Mouse (Mus musculus) kidney, embryonic 15.5 days (tissue): ENCODE data around the gene Hoxd10. TPM values are rescaled to one million over a fixed set of nuclear protein-coding genes. Genes with fewer than 3 reads are reported as not detected.

Experiments
- ATAC-seq: fragments of 200-750 bp; cut with Nextera tagmentation; replicated peaks from 2 replicates; pipeline ENCODE4 v1.8.0; 2017; ENCODE audit warnings: moderate TSS enrichment; ENCODE audit not compliant: low FRiP score
- H3K27ac ChIP-seq: fragments of 300-500 bp; sonication (generic); 2 replicates; pipeline ENCODE4 v1.5.1; 2015; ENCODE audit warnings: mild to moderate bottlenecking, inconsistent platforms
- H3K27me3 ChIP-seq: fragments of 300-500 bp; sonication (generic); 2 replicates; pipeline ENCODE4 v1.6.1; 2015; ENCODE audit warnings: inconsistent platforms
- H3K36me3 ChIP-seq: fragments of 300-500 bp; sonication (generic); 2 replicates; pipeline ENCODE4 v1.6.1; 2015; ENCODE audit warnings: inconsistent platforms
- H3K4me1 ChIP-seq: fragments of 300-500 bp; sonication (generic); 2 replicates; pipeline ENCODE4 v1.6.1; 2015; ENCODE audit warnings: inconsistent platforms
- H3K4me2 ChIP-seq: fragments of 300-500 bp; sonication (generic); 2 replicates; pipeline ENCODE4 v1.6.1; 2015; ENCODE audit warnings: moderate library complexity, mild to moderate bottlenecking, inconsistent platforms
- H3K4me3 ChIP-seq: fragments of 300-500 bp; sonication (generic); replicated peaks from 2 replicates; pipeline ENCODE4 v1.5.1; 2015; ENCODE audit warnings: mild to moderate bottlenecking, inconsistent platforms
- H3K9ac ChIP-seq: fragments of 300-500 bp; sonication (generic); 2 replicates; pipeline ENCODE4 v1.6.1; 2015; ENCODE audit warnings: mild to moderate bottlenecking, inconsistent platforms
- H3K9me3 ChIP-seq: fragments of 300-500 bp; sonication (generic); replicated peaks from 2 replicates; pipeline ENCODE4 v1.6.1; 2016; ENCODE audit warnings: inconsistent platforms
- WGBS: fragments of 180-500 bp; shearing (Covaris S2); methylation state at CpG from one replicate; pipeline ENCODE4 v1.1.7; 2015; ENCODE audit warnings: mixed read lengths; 5-methylcytosine and 5-hydroxymethylcytosine counted together
- polyA plus RNA-seq: library from polyadenylated mRNA; unstranded; fragments of >200 nt; fragmentation: Nextera tagmentation; extraction: Ambion mirVana; gene quantifications from 2 replicates; pipeline ENCODE4 v1.2.1, GENCODE M21; 2015

Hoxd10 gene
- polyA plus RNA-seq, 1 experiment from 2014 or later = 33.6 TPM

DNA sequence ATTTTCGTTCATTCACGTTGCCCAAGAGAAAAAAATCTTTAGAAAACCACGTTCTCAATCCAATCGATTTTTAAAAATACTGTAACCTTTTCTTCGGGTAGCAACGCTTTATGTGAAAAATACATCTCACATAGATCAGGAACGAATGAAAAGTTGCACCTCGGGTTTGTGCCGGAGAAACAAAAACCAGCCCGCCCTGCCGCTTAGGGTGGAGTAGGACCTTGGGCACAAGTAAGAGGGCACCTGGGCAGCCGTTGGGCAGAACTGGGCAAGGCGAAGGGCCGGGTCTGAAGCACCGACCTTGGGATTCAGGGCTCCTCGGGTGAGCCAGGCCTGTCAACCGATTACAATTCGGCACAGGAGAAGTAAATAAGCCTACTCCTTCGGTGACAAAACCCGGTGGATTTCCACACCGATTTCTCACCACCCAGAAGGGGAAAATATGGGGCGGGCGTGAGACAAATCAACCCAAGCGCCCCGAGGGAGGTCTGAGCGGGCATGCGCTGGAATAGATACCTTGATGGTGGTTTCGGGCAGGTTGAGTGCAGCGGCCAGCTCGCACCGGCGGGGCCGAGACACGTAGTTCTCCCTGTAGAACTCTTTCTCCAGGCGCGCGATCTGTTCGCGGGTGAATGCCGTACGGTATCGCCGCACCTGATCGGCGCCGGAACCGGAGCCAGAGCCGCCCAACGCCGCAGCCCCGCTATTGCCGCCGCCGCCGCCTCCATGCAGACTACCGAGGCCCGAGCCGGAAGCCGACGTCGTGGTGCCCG lies 34.3 kb upstream of the Hoxd10 start:
- no peak overlapping the region for H3K9ac ChIP-seq

GRCm38 (mm10) chr2:74658024-74658666 lies 33.6 kb upstream of the Hoxd10 start:
- H3K27me3 ChIP-seq = peaks cover 95% of the 10 kb centered on the region
- ATAC-seq = no peak
- no peak overlapping the region for H3K27ac ChIP-seq
- no peaks in the 10 kb centered on the region for H3K9me3 ChIP-seq
- WGBS = under 1% methylated on average over 15 of the region's 15 CpGs
- no peak overlapping the region for H3K9ac ChIP-seq
- H3K4me3 ChIP-seq = peak overlapping the region; percentile 20; the same call in 1 of the 2 replicates
- H3K4me2 ChIP-seq = peak overlapping the region; percentile 45
- no peaks in the 10 kb centered on the region for H3K36me3 ChIP-seq
- H3K4me1 ChIP-seq = peaks cover 36% of the 10 kb centered on the region

More for the DNA sequence above, 34.3 kb upstream of the Hoxd10 start:
- ATAC-seq = no peak
- 3% methylated on average over 62 of the region's 62 CpGs for WGBS
- H3K27me3 ChIP-seq = peaks cover 90% of the 10 kb centered on the region
- H3K4me1 ChIP-seq = peaks cover 36% of the 10 kb centered on the region
- H3K27ac ChIP-seq = no peak overlapping the region
- H3K9me3 ChIP-seq = no peaks in the 10 kb centered on the region
- no peaks in the 10 kb centered on the region for H3K36me3 ChIP-seq
- H3K4me2 ChIP-seq = peak overlapping the region; percentile 45
- peak overlapping the region; percentile 20; the same call in 1 of the 2 replicates for H3K4me3 ChIP-seq

DNA sequence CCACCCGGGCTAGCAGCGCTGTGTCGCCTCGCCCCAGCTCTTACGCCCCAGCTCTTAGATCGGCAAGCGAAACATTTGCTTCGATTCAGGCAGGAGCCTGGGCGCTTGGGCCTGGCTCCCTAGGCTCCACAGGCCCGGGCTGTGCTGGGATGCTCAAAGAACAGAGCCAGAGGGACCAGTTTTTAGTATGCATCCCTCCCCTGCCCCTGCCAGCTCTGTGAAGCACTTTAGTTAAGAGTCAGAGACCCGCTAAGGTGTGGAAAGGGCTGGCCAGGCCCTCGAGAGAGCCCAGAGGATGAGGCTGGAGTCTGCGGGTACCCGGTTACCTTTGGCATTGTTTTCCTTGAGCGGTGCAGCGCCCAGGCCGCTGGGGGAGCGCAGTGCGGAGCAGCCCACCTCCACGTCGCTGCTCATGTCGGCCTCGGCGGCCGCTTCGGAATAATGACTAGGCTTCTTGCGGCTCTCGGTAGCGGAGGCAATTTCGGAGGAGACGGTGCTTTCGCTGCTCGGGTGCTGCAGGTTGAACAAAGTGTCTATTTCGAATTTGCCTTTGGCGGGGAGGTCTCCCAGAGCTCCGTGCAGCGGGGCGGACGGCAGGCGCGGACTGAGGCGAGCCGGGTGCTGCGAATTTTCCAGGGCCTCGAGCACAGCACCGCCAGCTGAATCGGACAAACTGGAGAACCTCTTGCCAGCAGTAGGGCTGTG lies 32.9 kb upstream of the Hoxd10 start:
- Histone ChIP-seq H3K27ac (no peak overlapping the region), H3K9ac (no peak overlapping the region), H3K9me3 (no peaks in the 10 kb centered on the region), H3K4me1 (peaks cover 40% of the 10 kb centered on the region), H3K36me3 (no peaks in the 10 kb centered on the region), H3K27me3 (peaks cover 99% of the 10 kb centered on the region), H3K4me2 (0 out of 2 replicates have a peak overlapping the region, but pooled peaks have one; percentile 12), H3K4me3 (no peak overlapping the region)
- under 1% methylated on average over 47 of the region's 47 CpGs for WGBS
- no peak for ATAC-seq

DNA sequence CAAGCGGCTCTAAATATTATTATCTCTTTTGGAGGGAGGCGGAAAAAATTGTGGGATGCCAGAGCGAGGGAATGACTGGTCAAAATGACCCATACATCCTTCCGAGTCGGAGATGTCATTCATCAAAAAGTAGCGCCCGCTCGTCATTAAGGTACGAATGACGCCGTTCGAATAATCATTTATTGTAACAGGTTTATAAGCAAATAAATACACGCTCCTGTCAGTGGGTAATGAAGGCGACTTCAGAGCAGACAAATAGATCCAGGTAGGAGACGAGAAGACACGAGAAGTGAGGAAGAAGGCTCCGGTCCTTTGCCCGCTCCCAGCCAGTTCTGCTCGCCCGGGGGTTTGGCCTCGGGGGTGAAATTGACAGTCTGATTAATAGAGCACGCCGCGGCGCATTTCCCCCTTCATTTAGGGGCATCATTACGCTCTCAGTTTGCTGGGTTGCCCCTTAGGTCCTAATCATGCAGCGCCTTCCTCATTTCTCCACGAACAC lies 32.2 kb upstream of the Hoxd10 start, which contains the start of gene Evx2:
TSS of gene Evx2 (minus strand) at position 51 of the 499 bp plus-strand sequence.
- Histone ChIP-seq H3K4me1 (peaks cover 40% of the 10 kb centered on the region), H3K4me3 (no peak within 1 kb of the TSS), H3K9ac (no peak within 1 kb of the TSS), H3K27ac (no peak within 1 kb of the TSS), H3K9me3 (no peaks in the 10 kb centered on the region), H3K27me3 (peaks cover 99% of the 10 kb centered on the region), H3K36me3 (no peaks in the 10 kb centered on the region), H3K4me2 (0 out of 2 replicates have a peak within 1 kb of the TSS, but pooled peaks have one; percentile 12)
- WGBS = 1% methylated on average over 28 of the region's 28 CpGs
- no peak for ATAC-seq

- no peak for ATAC-seq
- no peak overlapping the region for H3K4me2 ChIP-seq
These were observed 31.0 kb upstream of the Hoxd10 start for GRCm38 (mm10) chr2:74660421-74661375.

GRCm38 (mm10) chr2:74661685-74662084 lies 30.0 kb upstream of the Hoxd10 start:
- Histone ChIP-seq H3K9me3 (no peaks in the 10 kb centered on the region), H3K4me3 (peak overlapping the region; percentile 20), H3K4me2 (peak overlapping the region; percentile 52), H3K4me1 (peaks cover 29% of the 10 kb centered on the region), H3K9ac (no peak overlapping the region), H3K27ac (no peak overlapping the region), H3K27me3 (peaks cover 99% of the 10 kb centered on the region), H3K36me3 (no peaks in the 10 kb centered on the region)
- WGBS = under 1% methylated on average over 14 of the region's 14 CpGs
- peak; percentile 58; the same call in 1 of the 2 replicates for ATAC-seq

More at GRCm38 (mm10) chr2:74660421-74661375, 31.0 kb upstream of the Hoxd10 start:
- Histone ChIP-seq H3K9ac (no peak overlapping the region), H3K9me3 (no peaks in the 10 kb centered on the region), H3K27ac (no peak overlapping the region), H3K36me3 (no peaks in the 10 kb centered on the region), H3K27me3 (peaks cover 99% of the 10 kb centered on the region), H3K4me1 (peaks cover 35% of the 10 kb centered on the region), H3K4me3 (no peak overlapping the region)
- WGBS = under 1% methylated on average over 30 of the region's 30 CpGs

DNA sequence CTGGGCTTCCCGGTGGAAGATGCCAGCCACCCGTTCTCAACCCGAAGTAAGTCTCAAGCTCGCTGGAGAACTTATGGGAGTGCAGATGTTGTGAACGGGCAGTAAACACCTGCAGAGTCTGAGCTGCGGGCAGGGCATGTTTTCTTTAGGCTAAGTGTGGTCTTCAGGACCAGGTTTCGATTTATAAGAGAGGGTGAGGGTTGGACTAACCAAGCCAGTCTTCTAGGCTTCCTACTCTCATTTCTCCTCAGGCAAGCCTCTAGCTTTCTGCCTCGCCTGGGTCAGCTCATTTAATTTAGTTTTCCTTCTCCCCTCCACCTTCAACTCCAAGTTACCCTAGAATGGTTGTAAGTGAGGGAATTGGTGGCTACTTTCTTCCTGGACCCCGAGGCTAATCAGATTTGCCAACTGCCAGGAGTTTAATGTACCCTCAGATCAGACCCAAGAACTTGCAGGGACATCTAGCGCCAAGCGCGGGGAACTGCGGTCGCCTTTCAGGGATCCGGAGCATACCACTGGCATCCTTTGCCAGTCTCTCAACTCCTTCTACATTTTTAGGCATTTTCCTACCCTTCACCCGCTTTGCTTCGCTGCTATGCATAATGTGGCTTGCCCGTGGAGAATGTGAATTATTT lies 28.3 kb upstream of the Hoxd10 start:
- peaks cover 98% of the 10 kb centered on the region for H3K27me3 ChIP-seq
- no peaks in the 10 kb centered on the region for H3K9me3 ChIP-seq
- no peak for ATAC-seq
- H3K9ac ChIP-seq = no peak overlapping the region
- no peak overlapping the region for H3K27ac ChIP-seq
- H3K4me3 ChIP-seq = no peak overlapping the region
- peak overlapping the region; percentile 23; the same call in 1 of the 2 replicates for H3K4me2 ChIP-seq
- WGBS = 3% methylated on average over 18 of the region's 18 CpGs
- H3K4me1 ChIP-seq = peaks cover 35% of the 10 kb centered on the region
- no peaks in the 10 kb centered on the region for H3K36me3 ChIP-seq

DNA sequence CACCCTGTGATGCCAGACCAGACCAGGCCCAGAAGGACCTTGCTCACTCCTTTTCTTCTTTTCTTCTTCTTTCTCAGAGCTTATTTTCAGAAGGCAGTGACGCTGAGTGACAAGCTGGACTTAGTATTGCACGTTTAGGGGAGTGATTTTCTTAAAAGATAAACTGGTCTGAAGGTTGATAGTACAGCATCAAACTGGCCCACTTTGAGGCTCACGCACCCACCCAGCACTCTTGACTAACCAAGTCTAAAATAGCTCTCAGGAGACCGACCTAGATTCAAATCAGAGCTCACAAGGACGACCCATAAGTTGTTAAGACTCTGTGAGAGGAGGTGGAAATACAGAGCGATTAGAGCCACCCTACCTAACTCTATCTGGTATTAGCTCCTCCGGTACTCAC lies 25.3 kb upstream of the Hoxd10 start:
- 3% methylated on average over 7 of the region's 7 CpGs for WGBS
- Histone ChIP-seq H3K9ac (no peak overlapping the region), H3K4me3 (no peak overlapping the region), H3K9me3 (no peaks in the 10 kb centered on the region), H3K27me3 (peaks cover 96% of the 10 kb centered on the region), H3K36me3 (no peaks in the 10 kb centered on the region), H3K27ac (no peak overlapping the region), H3K4me1 (peaks cover 27% of the 10 kb centered on the region), H3K4me2 (no peak overlapping the region)
- ATAC-seq = no peak

- H3K4me3 ChIP-seq = peak overlapping the region; percentile 52
- H3K9me3 ChIP-seq = no peaks in the 10 kb centered on the region
- peaks cover 96% of the 10 kb centered on the region for H3K27me3 ChIP-seq
- H3K27ac ChIP-seq = no peak overlapping the region
- peak; percentile 31; the same call in 1 of the 2 replicates for ATAC-seq
- peak overlapping the region; percentile 93 for H3K4me2 ChIP-seq
- no peaks in the 10 kb centered on the region for H3K36me3 ChIP-seq
- H3K4me1 ChIP-seq = peaks cover 24% of the 10 kb centered on the region
- no peak overlapping the region for H3K9ac ChIP-seq
- under 1% methylated on average over 35 of the region's 36 CpGs for WGBS
These were observed 24.4 kb upstream of the Hoxd10 start for GRCm38 (mm10) chr2:74667191-74667841.

- 1% methylated on average over 37 of the region's 51 CpGs for WGBS
- no peaks in the 10 kb centered on the region for H3K9me3 ChIP-seq
- peak within 1 kb of the TSS; percentile 93 for H3K4me2 ChIP-seq
- H3K27ac ChIP-seq = no peak within 1 kb of the TSS
- peaks cover 29% of the 10 kb centered on the region for H3K4me1 ChIP-seq
- no peaks in the 10 kb centered on the region for H3K36me3 ChIP-seq
- peak within 1 kb of the TSS; percentile 52 for H3K4me3 ChIP-seq
- H3K27me3 ChIP-seq = peaks cover 96% of the 10 kb centered on the region
- peak; percentile 85 for ATAC-seq
- 0 out of 2 replicates have a peak within 1 kb of the TSS, but pooled peaks have one; percentile 35 for H3K9ac ChIP-seq
These were observed 23.8 kb upstream of the Hoxd10 start, which contains the start of gene Hoxd13 for GRCm38 (mm10) chr2:74667842-74668357. TSS of gene Hoxd13 (plus strand) at chr2:74668310.
